Mouse (Mus musculus) 3134 (cell line): ENCODE measurements at regions not wholly inside any gene's neighbourhood (a gene's known extent, or its start where the extent isn't known, plus 50 kb on each side); places are given as distances from the start of the nearest gene placed in this dataset.

Experiments used
- DNase-seq: peaks from one replicate; pipeline ENCODE4 v3.0.0-alpha.2; 2011; ENCODE audit warnings: low spot score; ENCODE audit not compliant: insufficient read length; ENCODE audit errors: extremely low read depth

- no peak for DNase-seq
Observed at GRCm38 (mm10) chr2:159616685-159617084, 717.3 kb downstream of the Gm826 start.

DNA sequence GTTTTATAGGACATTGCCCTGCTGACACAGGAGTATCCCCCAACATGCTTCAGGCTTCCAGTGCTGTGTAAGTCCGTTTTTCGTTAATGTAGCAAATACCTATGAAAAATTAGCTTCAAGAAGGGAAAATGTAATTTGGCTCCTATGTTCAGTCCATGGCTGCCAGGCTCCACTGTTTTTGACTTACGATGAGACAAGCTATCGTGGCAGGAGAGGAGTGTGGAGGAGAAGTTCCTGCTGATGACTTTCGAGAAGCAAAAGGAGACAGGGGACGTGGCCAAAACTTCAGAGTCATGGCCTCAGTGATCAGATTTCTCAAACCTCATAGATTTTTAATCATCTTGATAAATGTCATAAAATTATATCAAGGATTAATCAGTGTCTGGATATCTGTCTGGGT is 712.7 kb downstream of the Gm826 start:
- no peak for DNase-seq

DNA sequence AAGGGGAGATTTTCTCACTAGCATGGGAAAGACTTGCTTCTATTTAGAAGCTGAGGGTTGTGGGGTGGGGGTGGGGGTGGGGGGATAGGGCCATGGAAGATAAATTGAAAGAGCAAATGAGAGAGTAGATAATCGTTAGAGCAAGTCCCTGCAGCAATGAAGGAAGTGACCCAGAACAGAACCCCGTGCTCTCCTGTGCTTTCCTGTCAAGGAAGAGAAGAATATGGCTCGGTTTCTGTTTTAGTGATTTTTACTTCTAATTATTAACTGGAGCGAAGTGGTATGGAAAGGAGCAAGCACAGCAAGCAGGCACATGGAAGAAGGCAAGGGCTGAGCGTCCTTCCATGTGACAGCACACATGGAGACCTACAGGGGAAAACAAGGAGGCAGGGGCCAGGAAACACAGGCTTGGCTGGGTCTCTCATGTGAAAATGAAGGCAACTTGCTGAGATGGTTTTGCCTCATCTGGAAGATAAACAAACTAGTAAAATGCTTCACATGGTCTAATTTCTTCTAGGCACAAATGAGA is 711.8 kb downstream of the Gm826 start:
- no peak for DNase-seq

DNA sequence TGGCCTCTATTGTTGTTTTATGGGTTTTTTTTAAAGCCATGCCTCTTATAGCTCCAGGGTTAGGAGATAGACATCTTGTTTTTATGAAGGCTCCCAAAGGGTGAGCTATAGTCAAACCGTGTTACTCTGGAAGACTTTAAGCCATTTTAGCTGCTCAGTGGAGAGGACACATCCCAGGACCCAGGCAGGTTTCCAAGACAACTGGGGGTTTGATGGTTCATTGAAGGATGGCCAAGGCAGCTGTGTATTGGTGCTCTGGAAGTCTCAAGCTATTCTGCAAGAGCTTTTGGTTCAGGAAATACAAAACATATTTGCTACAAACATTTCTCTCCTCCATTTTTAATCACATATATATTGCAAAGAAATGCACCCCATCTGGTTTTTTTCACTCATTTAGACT is 708.7 kb downstream of the Gm826 start:
- DNase-seq = no peak

DNA sequence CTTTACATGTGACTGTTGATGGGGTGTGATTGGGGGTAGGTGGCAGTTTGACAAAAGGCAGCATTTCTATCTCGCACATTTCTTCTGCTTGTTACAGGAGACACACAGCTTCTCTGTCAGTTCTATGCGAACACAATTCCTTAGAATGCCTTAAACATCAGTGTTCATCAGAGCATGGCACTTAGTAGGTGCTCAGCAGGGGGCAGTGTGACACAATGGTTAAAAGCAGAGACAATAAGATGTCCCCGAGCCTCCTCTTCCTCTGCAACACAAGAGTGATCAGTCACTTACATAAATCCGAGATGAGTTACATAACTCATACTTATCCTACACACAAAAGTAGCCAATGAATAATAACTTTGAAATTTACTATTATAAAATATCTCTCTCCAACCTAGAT is 688.1 kb downstream of the Gm826 start:
- no peak for DNase-seq

DNA sequence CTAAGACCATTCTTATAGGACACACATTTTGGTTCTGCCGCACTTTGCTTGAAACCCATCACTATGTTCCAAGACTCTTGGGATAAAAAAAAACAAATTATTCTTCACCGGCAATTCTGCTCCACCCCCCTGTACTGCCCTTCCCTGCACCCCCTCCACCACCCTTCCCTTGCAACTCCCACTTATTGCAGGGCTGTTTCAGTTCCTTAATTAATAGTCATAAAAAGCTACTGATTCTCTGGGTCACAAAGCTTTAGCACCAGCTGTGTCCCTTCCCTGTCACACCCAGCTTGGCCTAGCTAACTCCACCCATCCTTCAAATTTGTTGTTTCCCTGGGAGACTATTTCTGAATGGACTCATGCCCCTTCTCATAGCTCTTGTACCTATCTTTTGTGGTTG is 687.4 kb downstream of the Gm826 start:
- DNase-seq = no peak

DNA sequence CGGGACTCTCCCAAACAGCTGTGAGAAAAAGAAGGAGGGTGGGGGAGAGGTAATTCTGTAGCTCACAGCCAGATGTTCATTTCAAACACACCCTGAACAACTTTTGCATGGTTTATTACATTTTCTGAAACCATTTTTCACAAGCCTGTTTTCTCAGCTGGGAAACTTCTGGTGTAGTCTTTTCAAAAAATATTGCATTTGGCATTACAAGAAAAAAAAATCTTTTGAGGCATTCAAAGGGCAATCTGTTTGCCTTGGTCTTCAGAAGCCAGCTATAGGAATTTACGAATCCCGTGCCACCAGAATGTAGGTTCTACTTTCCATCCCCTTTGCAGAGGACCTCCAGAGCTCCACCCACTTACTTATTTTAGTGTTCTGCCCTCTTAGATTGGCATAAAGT is 681.7 kb downstream of the Gm826 start:
- no peak for DNase-seq

DNA sequence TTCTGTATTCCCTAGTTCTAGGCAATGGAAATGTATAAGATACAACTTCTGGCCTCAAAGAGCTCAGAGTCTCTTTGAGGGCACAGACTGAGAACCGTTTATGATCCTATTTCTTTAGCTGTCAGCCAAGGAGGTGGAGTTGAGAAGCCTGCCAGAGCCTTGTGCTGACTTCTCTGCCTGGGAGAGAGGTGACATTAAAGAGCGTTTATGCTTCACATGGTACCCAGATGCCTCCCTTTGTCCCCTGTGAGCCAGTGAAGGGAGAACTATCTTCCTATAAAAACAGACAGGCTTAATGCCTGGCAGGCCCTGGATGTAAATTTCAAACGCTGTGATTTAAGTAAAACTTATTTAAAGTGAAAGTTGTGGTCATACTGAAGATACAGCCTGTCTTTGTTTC is 657.1 kb downstream of the Gm826 start:
- no peak for DNase-seq

- no peak for DNase-seq
Observed at GRCm38 (mm10) chr2:159680641-159681040, 653.3 kb downstream of the Gm826 start.

DNA sequence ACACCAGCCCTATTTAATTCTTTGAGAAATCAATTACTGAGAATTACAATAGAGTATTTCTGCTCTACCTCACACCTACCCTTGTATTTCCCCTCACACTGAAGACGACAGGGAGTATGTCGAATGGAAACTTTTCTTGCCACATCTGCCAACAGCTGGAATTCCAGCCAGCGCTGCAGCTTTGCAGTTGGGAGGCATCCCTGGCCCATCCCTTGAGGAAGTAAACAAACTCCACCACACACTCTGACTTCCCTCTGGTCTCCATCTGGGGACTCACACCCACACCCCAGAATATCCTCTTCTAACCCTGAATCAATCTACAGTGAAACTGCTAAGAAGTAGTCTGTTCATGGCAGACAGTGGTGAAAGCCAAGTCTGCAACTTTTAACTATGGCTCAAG is 630.9 kb downstream of the Gm826 start:
- DNase-seq = no peak

DNA sequence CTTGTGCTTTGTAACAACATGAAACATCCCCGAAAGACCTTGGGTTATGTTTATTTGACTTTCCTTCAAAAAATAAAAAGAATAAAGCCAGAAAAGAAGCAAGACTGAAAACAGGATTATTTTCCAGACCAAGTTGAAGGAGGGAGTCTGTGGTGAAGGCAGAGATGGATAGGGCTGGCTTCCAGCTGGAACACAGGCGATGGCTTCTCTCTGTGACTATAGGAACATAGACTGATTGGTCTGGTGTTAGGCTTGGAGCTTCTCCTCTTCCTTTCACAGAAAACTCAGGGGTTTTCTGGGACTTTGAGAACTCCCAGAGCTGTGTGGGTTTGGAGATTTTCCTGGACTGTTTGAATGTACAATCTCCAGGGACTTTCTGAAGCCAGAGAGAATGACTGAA is 625.8 kb downstream of the Gm826 start:
- DNase-seq = no peak

GRCm38 (mm10) chr2:159714633-159715032 is 619.3 kb downstream of the Gm826 start:
- no peak for DNase-seq

GRCm38 (mm10) chr2:159718738-159719137 is 615.2 kb downstream of the Gm826 start:
- no peak for DNase-seq

DNA sequence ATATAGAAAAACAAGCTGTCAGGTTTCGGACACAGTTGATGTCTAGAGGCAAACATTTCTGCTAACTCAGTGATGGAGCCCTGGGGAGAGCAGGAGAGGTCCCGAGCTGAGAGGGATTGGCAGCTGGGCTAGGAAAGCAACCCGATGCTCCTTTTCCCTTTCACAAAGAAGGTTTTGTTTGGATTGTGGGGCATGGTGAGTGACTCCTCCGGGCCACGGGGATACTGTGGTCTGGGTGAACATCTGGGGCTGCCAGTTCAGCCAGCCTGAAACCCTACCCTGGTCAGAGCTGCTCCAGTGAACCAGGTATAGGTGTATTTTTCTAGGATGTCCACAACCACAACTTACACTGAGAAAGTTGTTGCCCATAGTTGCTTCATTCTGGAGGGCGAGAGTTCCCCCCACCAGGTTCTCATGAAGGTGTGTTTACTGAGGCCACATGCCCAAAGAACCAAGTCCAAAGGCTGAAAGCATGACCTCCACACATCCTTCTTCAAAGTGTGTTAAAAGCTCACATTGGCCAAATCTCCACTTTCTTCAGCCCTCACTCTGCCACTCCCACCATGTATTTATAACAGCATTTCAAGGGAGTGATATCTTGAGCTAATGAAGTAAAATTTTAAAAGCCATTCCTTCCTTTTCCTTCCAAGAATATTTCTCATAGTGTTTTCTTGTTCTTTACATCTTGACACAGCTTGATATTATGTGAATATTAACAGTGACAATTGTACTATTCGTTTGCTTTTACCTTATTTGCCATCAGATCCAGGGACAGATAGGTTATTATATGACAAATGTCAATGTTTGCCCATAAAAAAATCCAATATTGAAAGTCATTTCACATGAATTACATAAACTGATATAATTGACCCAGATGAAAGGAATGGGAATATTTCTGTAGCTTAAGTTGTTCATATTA is 608.5 kb downstream of the Gm826 start:
- no peak for DNase-seq

DNA sequence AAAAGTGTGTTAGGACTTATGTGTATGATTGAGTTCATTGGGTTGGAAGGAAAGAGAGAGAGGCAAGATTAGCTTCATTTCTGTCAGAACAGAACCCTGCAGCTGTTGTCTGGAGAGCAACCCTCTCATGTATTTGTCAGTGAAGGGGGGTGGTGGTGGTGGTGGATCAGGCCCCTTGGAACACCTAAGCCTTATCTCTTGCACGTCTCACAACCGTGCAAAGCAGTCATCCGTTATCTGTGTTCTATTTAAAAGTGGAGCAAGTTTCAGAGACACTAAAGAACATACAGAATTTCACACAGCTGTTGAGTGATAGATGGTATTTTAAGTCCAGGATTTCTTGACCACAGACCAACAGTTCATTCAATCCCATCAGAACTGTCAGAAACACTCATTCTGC is 604.7 kb downstream of the Gm826 start:
- no peak for DNase-seq

- DNase-seq = no peak
Observed at GRCm38 (mm10) chr2:159730221-159730620, 603.7 kb downstream of the Gm826 start.

DNA sequence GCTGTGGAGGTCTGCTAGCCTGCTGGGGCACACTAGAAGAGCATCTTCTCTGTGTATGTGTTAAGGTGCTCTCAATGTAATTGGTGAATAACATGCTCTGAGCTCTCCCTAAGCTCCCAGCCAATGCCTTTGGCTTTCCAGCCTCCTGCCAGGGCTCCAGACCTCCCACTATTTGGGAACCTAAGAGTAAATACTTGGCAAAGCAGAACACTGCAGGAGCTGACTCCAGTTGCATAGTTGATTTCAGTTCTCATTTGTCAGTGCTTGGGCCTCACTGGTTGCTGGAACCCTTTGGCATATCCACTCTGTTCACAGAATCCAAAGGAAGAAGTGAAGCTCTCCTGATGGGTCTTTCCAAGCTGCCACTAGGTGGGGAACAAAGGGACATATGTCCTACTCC is 602.7 kb downstream of the Gm826 start:
- DNase-seq = no peak

- no peak for DNase-seq
Observed at GRCm38 (mm10) chr2:159732413-159732812, 601.5 kb downstream of the Gm826 start.

DNA sequence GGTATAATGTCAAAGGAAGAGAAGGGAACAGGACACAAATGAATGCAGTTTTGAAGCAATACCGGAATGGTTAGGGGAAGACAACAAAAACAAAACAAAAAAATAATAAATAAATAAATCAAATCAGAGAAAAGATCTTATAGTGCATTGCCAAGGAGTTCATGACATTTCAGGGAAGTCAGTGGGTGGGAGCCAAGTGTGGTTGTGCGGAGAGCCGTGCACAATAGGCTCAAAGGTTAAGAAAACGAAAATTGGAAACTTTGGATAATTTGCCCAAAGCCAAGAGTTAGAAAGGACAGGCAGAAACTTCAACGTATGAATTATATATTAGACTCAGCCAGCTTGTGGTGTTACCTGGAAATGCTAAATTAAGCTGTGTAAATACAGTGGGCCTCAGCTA is 599.4 kb downstream of the Gm826 start:
- no peak for DNase-seq

GRCm38 (mm10) chr2:159755541-159756011 is 578.4 kb downstream of the Gm826 start:
- DNase-seq = no peak

DNA sequence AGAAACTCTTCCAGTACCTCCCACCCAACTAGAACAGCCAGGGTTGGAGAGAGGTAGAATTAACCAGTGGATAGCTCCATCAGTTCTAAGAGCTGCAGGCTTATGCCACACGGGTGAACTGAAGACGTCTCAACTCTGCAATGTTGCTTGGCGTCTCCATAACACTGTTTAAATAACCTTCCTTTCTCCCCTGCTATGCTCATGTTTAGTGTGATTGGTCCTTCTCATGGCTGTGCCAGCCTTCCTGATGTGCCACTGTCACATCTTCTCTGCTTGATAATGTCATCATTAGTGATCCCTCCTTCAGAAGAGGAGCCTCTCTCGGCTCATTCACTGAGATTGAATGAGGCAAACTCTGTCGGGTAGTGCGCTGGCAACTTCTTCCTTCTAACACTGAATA is 573.2 kb downstream of the Gm826 start:
- DNase-seq = no peak

GRCm38 (mm10) chr2:159763115-159763514 is 570.8 kb downstream of the Gm826 start:
- no peak for DNase-seq
